Mouse (Mus musculus) limb, embryonic 10.5 days (tissue): ENCODE results near the gene Paip2b. TPM values are rescaled to one million over a fixed set of nuclear protein-coding genes. Genes with fewer than 3 reads are reported as not detected.

ENCODE experiments used
- DNase-seq: peaks from one replicate; pipeline ENCODE4 v3.0.0-alpha.2; 2017; ENCODE audit warnings: low spot score
- H3K27ac ChIP-seq: fragments of 300-500 bp; sonication (generic); 2 replicates; pipeline ENCODE4 v1.5.1; 2016; ENCODE audit warnings: mild to moderate bottlenecking
- H3K27me3 ChIP-seq: fragments of 300-500 bp; sonication (generic); 2 replicates; pipeline ENCODE4 v1.6.1; 2016; ENCODE audit warnings: low read depth, mild to moderate bottlenecking; ENCODE audit not compliant: poor library complexity, severe bottlenecking
- H3K36me3 ChIP-seq: fragments of 300-500 bp; sonication (generic); 2 replicates; pipeline ENCODE4 v1.6.1; 2016; ENCODE audit warnings: mild to moderate bottlenecking, moderate library complexity
- H3K4me1 ChIP-seq: fragments of 300-500 bp; sonication (generic); 2 replicates; pipeline ENCODE4 v1.6.1; 2016
- H3K4me3 ChIP-seq: fragments of 300-500 bp; sonication (generic); 2 replicates; pipeline ENCODE4 v1.5.1; 2016; ENCODE audit warnings: mild to moderate bottlenecking, moderate library complexity
- H3K9me3 ChIP-seq: fragments of 300-500 bp; sonication (generic); replicated peaks from 2 replicates; pipeline ENCODE4 v1.6.1; 2016; ENCODE audit warnings: mild to moderate bottlenecking
- WGBS: fragments of 180-500 bp; shearing (Covaris S2); methylation state at CpG from one replicate; pipeline ENCODE4 v1.1.7; 2016; 5-methylcytosine and 5-hydroxymethylcytosine counted together
- polyA plus RNA-seq: library from polyadenylated mRNA; unstranded; fragments of >200 nt; fragmentation: Nextera tagmentation; extraction: Ambion mirVana; gene quantifications from 2 replicates; pipeline ENCODE4 v1.2.1, GENCODE M21; 2016

The Paip2b gene
- polyA plus RNA-seq, 1 experiment from 2014 or later, result 20.8 TPM

- Histone ChIP-seq H3K27ac (no peak overlapping the region), H3K9me3 (no peaks in the 10 kb centered on the region), H3K4me1 (peaks cover 20% of the 10 kb centered on the region), H3K4me3 (no peak overlapping the region), H3K36me3 (no peaks in the 10 kb centered on the region), H3K27me3 (peaks cover 99% of the 10 kb centered on the region)
- no peak for DNase-seq
- WGBS, result 63% methylated on average over 9 of the region's 9 CpGs
Observed at GRCm38 (mm10) chr6:83756051-83756450, 75.5 kb downstream of the Paip2b start.

Other genes with a start within 250 kb of the Paip2b start
- not detected in 2 replicates for gene Clec4f, start 175.6 kb downstream of the Paip2b start, polyA plus RNA-seq
- gene Cd207, start 153.9 kb downstream of the Paip2b start, polyA plus RNA-seq, result not detected in 2 replicates
- 6.3 and 10.7 TPM in 2 replicates for gene Vax2, start 120.5 kb downstream of the Paip2b start, polyA plus RNA-seq
- not detected in 2 replicates for gene Atp6v1b1, start 88.8 kb downstream of the Paip2b start, polyA plus RNA-seq
- 0.16 and 0.28 TPM in 2 replicates for gene Ankrd53, start 69.1 kb downstream of the Paip2b start, polyA plus RNA-seq
- gene Tex261, start 55.9 kb downstream of the Paip2b start, polyA plus RNA-seq, result 82.9 and 83.5 TPM in 2 replicates
- gene Nagk, start 36.8 kb downstream of the Paip2b start, polyA plus RNA-seq, result 16.9 and 23.6 TPM in 2 replicates
- 59.7 and 69.6 TPM in 2 replicates for gene Zfp638, start 35.4 kb upstream of the Paip2b start, polyA plus RNA-seq
- 11.1 and 14.6 TPM in 2 replicates for gene Dysf, start 176.8 kb upstream of the Paip2b start, polyA plus RNA-seq